Mouse (Mus musculus): ENCODE measurements at regions not wholly inside any gene's neighbourhood (a gene's known extent, or its start where the extent isn't known, plus 50 kb on each side); places are given as distances from the start of the nearest gene placed in this dataset.

DNA sequence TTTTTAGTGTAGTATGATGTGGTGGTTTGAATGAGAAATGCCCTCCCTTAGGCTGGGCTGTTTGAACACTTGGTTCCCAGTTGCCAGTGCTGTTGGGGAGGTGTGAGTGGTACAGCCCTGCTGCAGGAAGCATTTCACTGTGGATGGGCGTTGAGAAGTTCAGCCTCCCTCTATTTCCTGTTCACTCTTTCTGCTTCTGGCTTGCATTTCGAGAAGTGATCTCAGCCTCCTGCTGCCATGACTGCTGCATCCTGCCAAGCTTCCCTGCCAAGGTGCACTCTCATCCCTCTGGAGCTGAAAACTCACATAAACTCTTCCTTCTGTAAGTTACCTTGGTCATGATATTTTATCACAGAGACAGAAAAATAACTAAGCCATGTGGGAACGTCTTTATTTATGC lies 525.8 kb downstream of the Psat1 start:
- WGBS, result 73% methylated on average over 3 of the region's 3 CpGs
- Histone ChIP-seq H3K4me2 (ENCODE audit: low read length) (no peak overlapping the region), H3K36me3 (ENCODE audit: control insufficient read depth, insufficient read depth, low read length) (no peaks in the 10 kb centered on the region), H3K4me3 (ENCODE audit: low read depth, low read length) (no peak overlapping the region), H3K27me3 (replicated peaks; ENCODE audit: control insufficient read depth, insufficient read depth, low read length) (no peaks in the 10 kb centered on the region), H3K27ac (ENCODE audit: low read depth, low read length) (no peak overlapping the region), H3K4me1 (ENCODE audit: control insufficient read depth, insufficient read depth, low read length) (no peaks in the 10 kb centered on the region), H3K9ac (ENCODE audit: low read length) (no peak overlapping the region), H3K9me3 (replicated peaks; ENCODE audit: control insufficient read depth, low read length) (no peaks in the 10 kb centered on the region)
- ATAC-seq (no peak), DNase-seq (ENCODE audit: low spot score) (no peak)

GRCm38 (mm10) chr19:15398624-15399023 lies 548.5 kb downstream of the Psat1 start:
- Histone ChIP-seq H3K27ac (ENCODE audit: low read depth, low read length) (no peak overlapping the region), H3K27me3 (replicated peaks; ENCODE audit: control insufficient read depth, insufficient read depth, low read length) (no peaks in the 10 kb centered on the region), H3K4me1 (ENCODE audit: control insufficient read depth, insufficient read depth, low read length) (no peaks in the 10 kb centered on the region), H3K4me3 (ENCODE audit: low read depth, low read length) (no peak overlapping the region), H3K9ac (ENCODE audit: low read length) (no peak overlapping the region), H3K4me2 (ENCODE audit: low read length) (no peak overlapping the region), H3K36me3 (ENCODE audit: control insufficient read depth, insufficient read depth, low read length) (no peaks in the 10 kb centered on the region), H3K9me3 (replicated peaks; ENCODE audit: control insufficient read depth, low read length) (no peaks in the 10 kb centered on the region)
- DNase-seq (ENCODE audit: low spot score) (no peak), ATAC-seq (no peak)
- WGBS, result 85% methylated on average over 3 of the region's 3 CpGs

- Histone ChIP-seq H3K9ac (ENCODE audit: low read length) (no peak overlapping the region), H3K4me2 (ENCODE audit: low read length) (no peak overlapping the region), H3K4me3 (ENCODE audit: low read depth, low read length) (no peak overlapping the region), H3K27ac (ENCODE audit: low read depth, low read length) (no peak overlapping the region), H3K27me3 (replicated peaks; ENCODE audit: control insufficient read depth, insufficient read depth, low read length) (0 out of 2 replicates have a peak, but pooled peaks cover 3% of the 10 kb centered on the region), H3K4me1 (ENCODE audit: control insufficient read depth, insufficient read depth, low read length) (peaks cover 2% of the 10 kb centered on the region; the same call in 1 of the 2 replicates), H3K36me3 (ENCODE audit: control insufficient read depth, insufficient read depth, low read length) (no peaks in the 10 kb centered on the region), H3K9me3 (replicated peaks; ENCODE audit: control insufficient read depth, low read length) (no peaks in the 10 kb centered on the region)
- DNase-seq (ENCODE audit: low spot score) (peak; percentile 6), ATAC-seq (no peak)
- WGBS, result 71% methylated on average over 8 of the region's 8 CpGs
These were observed 575.5 kb downstream of the Psat1 start for GRCm38 (mm10) chr19:15371682-15372081.

- no peak for ATAC-seq
- peaks cover 3% of the 10 kb centered on the region; the same call in 1 of the 2 replicates for H3K4me1 ChIP-seq (ENCODE audit: control insufficient read depth, insufficient read depth, low read length)
- WGBS, result 9% methylated on average over 2 of the region's 2 CpGs
- peak; percentile 50 for DNase-seq (ENCODE audit: low spot score)
- no peaks in the 10 kb centered on the region for H3K9me3 ChIP-seq (replicated peaks; ENCODE audit: control insufficient read depth, low read length)
- no peak overlapping the region for H3K4me2 ChIP-seq (ENCODE audit: low read length)
- H3K27me3 ChIP-seq (replicated peaks; ENCODE audit: control insufficient read depth, insufficient read depth, low read length), result no peaks in the 10 kb centered on the region
- no peak overlapping the region for H3K27ac ChIP-seq (ENCODE audit: low read depth, low read length)
- H3K9ac ChIP-seq (ENCODE audit: low read length), result no peak overlapping the region
- H3K36me3 ChIP-seq (ENCODE audit: control insufficient read depth, insufficient read depth, low read length), result no peaks in the 10 kb centered on the region
- H3K4me3 ChIP-seq (ENCODE audit: low read depth, low read length), result no peak overlapping the region
These were observed 580.2 kb downstream of the Psat1 start for GRCm38 (mm10) chr19:15366951-15367350.

DNA sequence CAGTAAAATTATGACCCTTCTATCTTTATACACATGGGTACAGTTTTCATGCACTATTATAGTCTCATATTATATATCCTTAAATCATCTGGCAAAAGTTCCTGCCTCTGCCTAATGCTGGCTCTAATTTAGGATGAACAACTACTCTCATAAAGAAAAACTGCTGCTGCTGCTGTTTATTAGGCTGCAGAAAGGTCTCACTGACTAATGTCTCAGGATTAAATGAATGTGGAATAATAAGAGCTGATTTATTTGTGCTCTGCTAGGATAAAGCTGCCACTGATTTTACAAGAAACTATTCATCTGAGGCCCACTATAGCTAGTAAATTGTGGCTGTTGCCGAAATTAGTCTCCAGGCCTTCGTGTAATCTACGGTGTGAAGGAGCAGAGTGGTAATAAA lies 590.0 kb downstream of the Psat1 start:
- H3K9me3 ChIP-seq (replicated peaks; ENCODE audit: control insufficient read depth, low read length), result no peaks in the 10 kb centered on the region
- H3K9ac ChIP-seq (ENCODE audit: low read length), result no peak overlapping the region
- no peaks in the 10 kb centered on the region for H3K36me3 ChIP-seq (ENCODE audit: control insufficient read depth, insufficient read depth, low read length)
- no peak overlapping the region for H3K4me3 ChIP-seq (ENCODE audit: low read depth, low read length)
- no peak for ATAC-seq
- no peak for DNase-seq (ENCODE audit: low spot score)
- no peaks in the 10 kb centered on the region for H3K27me3 ChIP-seq (replicated peaks; ENCODE audit: control insufficient read depth, insufficient read depth, low read length)
- no peak overlapping the region for H3K4me2 ChIP-seq (ENCODE audit: low read length)
- 67% methylated on average over 3 of the region's 3 CpGs for WGBS
- no peak overlapping the region for H3K27ac ChIP-seq (ENCODE audit: low read depth, low read length)
- no peaks in the 10 kb centered on the region for H3K4me1 ChIP-seq (ENCODE audit: control insufficient read depth, insufficient read depth, low read length)

- Histone ChIP-seq H3K36me3 (ENCODE audit: control insufficient read depth, insufficient read depth, low read length) (no peaks in the 10 kb centered on the region), H3K9me3 (replicated peaks; ENCODE audit: control insufficient read depth, low read length) (no peaks in the 10 kb centered on the region), H3K9ac (ENCODE audit: low read length) (no peak overlapping the region), H3K4me3 (ENCODE audit: low read depth, low read length) (no peak overlapping the region), H3K27ac (ENCODE audit: low read depth, low read length) (no peak overlapping the region), H3K4me2 (ENCODE audit: low read length) (no peak overlapping the region), H3K4me1 (ENCODE audit: control insufficient read depth, insufficient read depth, low read length) (no peaks in the 10 kb centered on the region), H3K27me3 (replicated peaks; ENCODE audit: control insufficient read depth, insufficient read depth, low read length) (no peaks in the 10 kb centered on the region)
- ATAC-seq, result no peak
- WGBS, result 93% methylated on average over 3 of the region's 3 CpGs
- DNase-seq (ENCODE audit: low spot score), result no peak
These were observed 598.8 kb downstream of the Psat1 start for GRCm38 (mm10) chr19:15348356-15348755.

- Histone ChIP-seq H3K36me3 (ENCODE audit: control insufficient read depth, insufficient read depth, low read length) (no peaks in the 10 kb centered on the region), H3K9ac (ENCODE audit: low read length) (no peak overlapping the region), H3K4me2 (ENCODE audit: low read length) (no peak overlapping the region), H3K4me1 (ENCODE audit: control insufficient read depth, insufficient read depth, low read length) (peaks cover 7% of the 10 kb centered on the region; the same call in 1 of the 2 replicates), H3K9me3 (replicated peaks; ENCODE audit: control insufficient read depth, low read length) (no peaks in the 10 kb centered on the region), H3K27ac (ENCODE audit: low read depth, low read length) (no peak overlapping the region), H3K4me3 (ENCODE audit: low read depth, low read length) (no peak overlapping the region), H3K27me3 (replicated peaks; ENCODE audit: control insufficient read depth, insufficient read depth, low read length) (0 out of 2 replicates have a peak, but pooled peaks cover 3% of the 10 kb centered on the region)
- ATAC-seq (no peak), DNase-seq (ENCODE audit: low spot score) (no peak)
- 90% methylated on average over 1 of the region's 1 CpGs for WGBS
These were observed 604.9 kb downstream of the Psat1 start for GRCm38 (mm10) chr19:15342229-15342628.

DNA sequence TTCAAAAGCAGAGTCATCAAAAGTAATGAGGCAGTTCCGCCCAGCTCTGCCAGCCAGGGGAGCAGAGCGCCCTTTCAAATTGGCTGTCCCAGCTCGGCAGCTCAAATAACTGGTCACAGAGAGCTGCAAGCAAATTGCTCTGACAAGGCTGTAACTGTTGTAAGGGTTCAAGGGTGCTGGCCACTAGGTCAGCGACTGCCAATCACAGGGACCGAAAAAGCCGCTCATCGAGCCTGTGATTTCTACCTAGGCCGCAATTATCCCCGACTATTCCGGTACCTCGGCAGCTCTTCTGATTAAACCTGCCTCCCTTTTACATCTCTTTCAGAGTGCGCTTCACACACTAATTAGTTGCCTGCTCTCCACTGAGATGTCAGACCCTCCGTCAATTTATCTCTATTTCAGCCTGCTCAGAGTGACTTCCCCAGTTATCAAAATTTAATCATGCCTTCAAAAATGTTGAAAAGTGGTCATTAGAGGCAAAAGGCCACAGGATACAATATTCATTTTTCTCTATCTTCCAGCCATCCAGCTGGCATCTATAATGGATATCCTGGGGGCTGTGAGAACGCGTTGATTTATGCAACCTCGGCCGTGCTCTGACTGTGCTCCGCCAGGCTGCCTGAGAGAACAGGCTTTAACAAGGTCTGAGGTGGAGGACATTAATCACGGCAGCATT lies 606.7 kb downstream of the Psat1 start:
- no peaks in the 10 kb centered on the region for H3K9me3 ChIP-seq (replicated peaks; ENCODE audit: control insufficient read depth, low read length)
- peak; percentile 80 for DNase-seq (ENCODE audit: low spot score)
- peak; percentile 89 for ATAC-seq
- H3K9ac ChIP-seq (ENCODE audit: low read length), result peak overlapping the region; percentile 2; the same call in 1 of the 2 replicates
- H3K4me1 ChIP-seq (ENCODE audit: control insufficient read depth, insufficient read depth, low read length), result peaks cover 7% of the 10 kb centered on the region; the same call in 1 of the 2 replicates
- H3K27me3 ChIP-seq (replicated peaks; ENCODE audit: control insufficient read depth, insufficient read depth, low read length), result 0 out of 2 replicates have a peak, but pooled peaks cover 3% of the 10 kb centered on the region
- H3K27ac ChIP-seq (ENCODE audit: low read depth, low read length), result peak overlapping the region; percentile 35; the same call in 1 of the 2 replicates
- peak overlapping the region; percentile 42 for H3K4me2 ChIP-seq (ENCODE audit: low read length)
- peak overlapping the region; percentile 2; the same call in 1 of the 2 replicates for H3K4me3 ChIP-seq (ENCODE audit: low read depth, low read length)
- H3K36me3 ChIP-seq (ENCODE audit: control insufficient read depth, insufficient read depth, low read length), result no peaks in the 10 kb centered on the region
- 23% methylated on average over 19 of the region's 19 CpGs for WGBS

- 35% methylated on average over 11 of the region's 11 CpGs for WGBS
- ATAC-seq (no peak; the same call in 1 of the 2 replicates), DNase-seq (ENCODE audit: low spot score) (no peak)
- Histone ChIP-seq H3K36me3 (ENCODE audit: control insufficient read depth, insufficient read depth, low read length) (no peaks in the 10 kb centered on the region), H3K4me3 (ENCODE audit: low read depth, low read length) (peak overlapping the region; percentile 2; the same call in 1 of the 2 replicates), H3K9ac (ENCODE audit: low read length) (peak overlapping the region; percentile 2; the same call in 1 of the 2 replicates), H3K27ac (ENCODE audit: low read depth, low read length) (peak overlapping the region; percentile 35; the same call in 1 of the 2 replicates), H3K4me1 (ENCODE audit: control insufficient read depth, insufficient read depth, low read length) (peaks cover 7% of the 10 kb centered on the region; the same call in 1 of the 2 replicates), H3K9me3 (replicated peaks; ENCODE audit: control insufficient read depth, low read length) (no peaks in the 10 kb centered on the region), H3K27me3 (replicated peaks; ENCODE audit: control insufficient read depth, insufficient read depth, low read length) (0 out of 2 replicates have a peak, but pooled peaks cover 3% of the 10 kb centered on the region), H3K4me2 (ENCODE audit: low read length) (peak overlapping the region; percentile 42)
These were observed 607.2 kb downstream of the Psat1 start for GRCm38 (mm10) chr19:15339979-15340304.
